Comparison of ENCODE assay signal across 9 mouse cellular contexts in the genomic region with DNA sequence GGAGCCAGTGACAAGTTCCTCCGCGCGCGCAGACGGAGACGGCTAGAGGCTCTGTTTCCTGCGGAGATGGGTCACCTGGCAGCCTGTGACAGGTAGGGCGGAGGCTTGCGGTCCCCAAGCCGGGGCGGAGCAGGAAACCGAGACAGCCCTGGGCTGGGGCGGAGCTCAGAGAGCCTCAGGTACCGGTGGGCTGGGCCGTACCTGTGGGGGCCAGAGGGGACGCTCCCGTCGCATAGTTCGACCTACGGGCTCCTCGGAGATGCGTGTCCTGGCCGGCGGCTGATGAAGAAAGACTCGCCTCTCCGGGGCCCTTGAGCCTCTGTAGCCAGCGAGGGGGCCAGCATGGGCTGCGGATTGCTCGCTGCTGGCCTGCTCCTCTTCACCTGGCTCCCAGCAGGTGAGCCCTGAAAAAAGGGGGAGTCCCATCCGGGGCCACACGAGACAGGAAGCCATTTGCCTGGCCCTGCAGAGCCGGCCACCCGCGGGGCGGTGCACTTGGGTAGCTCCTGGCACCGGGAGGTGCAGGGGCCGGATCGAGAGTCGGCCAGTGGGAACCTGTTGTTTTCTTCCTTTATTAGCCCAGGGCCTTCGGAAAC. TPM values are rescaled to one million over a fixed set of nuclear protein-coding genes. Genes with fewer than 3 reads are reported as not detected.
DNase-seq lines count a peak whose midpoint lies in the region; ATAC-seq and TF ChIP-seq lines count a peak whose summit lies in the region.
"Had no signal": no experiment of that assay in that cellular context is flagged by ENCODE, and none has a peak within 500 bp of the region (broad histone marks: within the 10 kb centered on the region; RNA-seq: fewer than 3 reads in every experiment).

TSS of gene Ildr1 (plus strand) at position 161 of the 596 bp plus-strand sequence.

- no peak within 1 kb of the TSS for H3K27ac ChIP-seq in gastrocnemius, adult 2 months
- no peak within 1 kb of the TSS for H3K27ac ChIP-seq in liver, embryonic 16.5 days (ENCODE audit: low read length)
- H3K27ac ChIP-seq in neural tube, embryonic 13.5 days (replicated peaks) = no peak within 1 kb of the TSS

- no peak for DNase-seq in gastrocnemius, adult 2 months
- no peak for DNase-seq in gastrocnemius, postnatal 25 days

- WGBS in liver, embryonic 16.5 days (ENCODE audit: insufficient replicate concordance) = 2% methylated on average over 40 of the region's 40 CpGs
- WGBS in neural tube, embryonic 13.5 days = 2% methylated on average over 40 of the region's 40 CpGs

- H3K4me1 ChIP-seq in liver, embryonic 16.5 days (ENCODE audit: control insufficient read depth, low read depth, low read length) = no peaks in the 10 kb centered on the region
- H3K4me1 ChIP-seq in neural tube, embryonic 13.5 days (replicated peaks) = peaks cover 8% of the 10 kb centered on the region

- no peaks in the 10 kb centered on the region for H3K9me3 ChIP-seq in liver, embryonic 16.5 days (replicated peaks; ENCODE audit: control insufficient read depth, low read length)
- no peaks in the 10 kb centered on the region for H3K9me3 ChIP-seq in neural tube, embryonic 13.5 days

- TF ChIP-seq CTCF in gastrocnemius, adult 2 months (IDR thresholded peaks at IDR 0.05) = no peak

- H3K4me3 ChIP-seq in gastrocnemius, adult 2 months = peak within 1 kb of the TSS; percentile 61
- H3K4me3 ChIP-seq in liver, embryonic 16.5 days (ENCODE audit: low read depth, low read length) = peak within 1 kb of the TSS; percentile 39
- H3K4me3 ChIP-seq in neural tube, embryonic 13.5 days = peak within 1 kb of the TSS; percentile 44

- ATAC-seq in common myeloid progenitor, adult 5-6 weeks (replicated peaks; ENCODE audit: low read depth, poor library complexity, severe bottlenecking) = peak; percentile 39; the same call in 1 of the 2 replicates
- peak; percentile 99 for ATAC-seq in inflammation-experienced regulatory T-cells, adult 6 months
- no peak for ATAC-seq in liver, embryonic 16.5 days (ENCODE audit: low read depth)
- peak; percentile 47; the same call in 1 of the 2 replicates for ATAC-seq in neural tube, embryonic 13.5 days (ENCODE audit: low read depth)
- ATAC-seq in megakaryocyte-erythroid progenitor cell, adult 5-6 weeks (replicated peaks; ENCODE audit: low FRiP score, low TSS enrichment, poor library complexity, severe bottlenecking) = no peak
- ATAC-seq in cerebellum, adult (ENCODE audit: insufficient number of reproducible peaks, low FRiP score, low TSS enrichment) = no peak
- ATAC-seq: Patski had no signal

- no peaks in the 10 kb centered on the region for H3K36me3 ChIP-seq in liver, embryonic 16.5 days (ENCODE audit: control insufficient read depth, insufficient read depth)
- H3K36me3 ChIP-seq in neural tube, embryonic 13.5 days = no peaks in the 10 kb centered on the region

- peak within 1 kb of the TSS; percentile 36 for H3K4me2 ChIP-seq in liver, embryonic 16.5 days (ENCODE audit: low read depth, low read length)
- H3K4me2 ChIP-seq in neural tube, embryonic 13.5 days = peak within 1 kb of the TSS; percentile 74

- intact Hi-C loops in gastrocnemius, adult 2 months (cut with DNase I) = no loop called here

- peaks cover 20% of the 10 kb centered on the region for H3K27me3 ChIP-seq in liver, embryonic 16.5 days (ENCODE audit: control insufficient read depth, insufficient read depth, low read depth, low read length)
- H3K27me3 ChIP-seq in neural tube, embryonic 13.5 days = peaks cover 37% of the 10 kb centered on the region

- H3K9ac ChIP-seq in liver, embryonic 16.5 days (ENCODE audit: low read depth, low read length) = no peak within 1 kb of the TSS
- peak within 1 kb of the TSS; percentile 64 for H3K9ac ChIP-seq in neural tube, embryonic 13.5 days

RNA-seq across cellular contexts. Expression of gene Ildr1, which starts in this region (rescaled TPM):
- under 1 TPM in 1 of 2 experiments, not detected in 1; 0.14 TPM for total RNA-seq in gastrocnemius, adult 2 months (2021)
- total RNA-seq in gastrocnemius, postnatal 25 days (2021) = under 1 TPM in 1 of 2 experiments, not detected in 1; 0.08 TPM
- total RNA-seq in common myeloid progenitor, adult 5-6 weeks (2017) = 0.44 TPM in 1 of 2 replicates, not detected in the other
- 10 to 100 TPM in 1 of 3 experiments, 1 to 10 TPM in 2; 6.9 to 18.3 (median 8.2) TPM for polyA plus RNA-seq in inflammation-experienced regulatory T-cells, adult 6 months (2017; shearing (Covaris generic))
- polyA plus RNA-seq in liver, embryonic 16.5 days (2015; fragmentation: Nextera tagmentation; extraction: Ambion mirVana) = 0.04 and 0.14 TPM in 2 replicates
- polyA plus RNA-seq in neural tube, embryonic 13.5 days (2015; fragmentation: Nextera tagmentation; extraction: Ambion mirVana) = not detected in 2 replicates
- total RNA-seq in megakaryocyte-erythroid progenitor cell, adult 5-6 weeks (2014; fragmentation: Nextera tagmentation) = 1.1 TPM in 1 of 2 replicates, not detected in the other
- total RNA-seq in megakaryocyte-erythroid progenitor cell, adult 5-6 weeks (2017) = not detected in 2 replicates
- polyA plus RNA-seq: Patski had no signal

Comparison
In these comparisons a context has a peak if more than half of its experiments do, and no peak if none do; other contexts are left out.
1. Peak in ATAC-seq in common myeloid progenitor, adult 5-6 weeks; RNA of the gene not detected or under 1 TPM.
2. Peak in ATAC-seq, H3K4me3 ChIP-seq, H3K9ac ChIP-seq and H3K4me2 ChIP-seq in neural tube, embryonic 13.5 days; RNA of the gene not detected or under 1 TPM.